Mouse (Mus musculus) cortical plate, adult 2 months (tissue): ENCODE results near the gene Dnaic1. TPM values are rescaled to one million over a fixed set of nuclear protein-coding genes. Genes with fewer than 3 reads are reported as not detected.

Experiments used
- H3K27ac ChIP-seq: fragments of 200-500 bp; 2 replicates; pipeline ENCODE4 v1.5.1; 2012; ENCODE audit warnings: low read length, control low read depth, inconsistent platforms; ENCODE audit not compliant: insufficient read depth
- H3K4me1 ChIP-seq: fragments of 200-500 bp; 2 replicates; pipeline ENCODE4 v1.6.1; 2011; ENCODE audit warnings: low read length; ENCODE audit not compliant: control insufficient read depth, insufficient read depth
- H3K4me3 ChIP-seq: fragments of 200-500 bp; 2 replicates; pipeline ENCODE4 v1.5.1; 2011; ENCODE audit warnings: mild to moderate bottlenecking, low read length, control low read depth; ENCODE audit not compliant: insufficient read depth
- CTCF ChIP-seq: fragments of 200-500 bp; IDR thresholded peaks from 2 replicates; pipeline ENCODE4 v1.5.1; 2011; ENCODE audit warnings: mild to moderate bottlenecking, control low read depth, low read length; ENCODE audit not compliant: insufficient read depth; ENCODE audit errors: extremely low read depth
- POLR2A ChIP-seq: fragments of 200-500 bp; IDR thresholded peaks from 2 replicates; pipeline ENCODE4 v1.6.1; 2011; ENCODE audit warnings: mild to moderate bottlenecking, low read length, control low read depth; ENCODE audit not compliant: insufficient read depth; ENCODE audit errors: extremely low read depth
- polyA plus RNA-seq: library from polyadenylated mRNA; depleted of rRNA; stranded (reverse); fragments of >200 nt; gene quantifications from 2 replicates; pipeline ENCODE4 v1.2.3, GENCODE M21; 2012

Dnaic1 gene
- polyA plus RNA-seq, 1 experiment, result 12.5 TPM

DNA sequence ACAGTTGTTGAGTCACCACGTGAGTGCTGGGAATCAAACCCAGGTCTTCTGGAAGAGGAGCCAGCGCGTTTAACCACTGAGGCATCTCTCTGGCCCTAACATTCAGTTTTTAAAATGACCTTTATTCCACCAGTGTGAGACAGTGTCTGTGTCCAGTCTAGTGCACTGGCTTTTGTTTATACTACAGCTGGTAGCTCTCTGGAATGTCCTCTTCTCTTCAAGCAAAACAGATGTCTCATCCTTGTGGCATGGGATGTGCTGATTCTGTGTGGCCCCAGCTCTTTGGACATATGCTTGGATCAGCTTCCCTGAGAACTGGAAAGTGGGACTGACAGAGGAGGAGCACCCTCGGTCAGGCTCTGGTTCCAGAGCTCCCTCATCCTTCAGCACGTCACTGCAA lies 34.7 kb upstream of the Dnaic1 start:
- H3K4me3 ChIP-seq, result no peak overlapping the region
- no peak overlapping the region for H3K27ac ChIP-seq
- no peak for TF ChIP-seq POLR2A
- no peak for TF ChIP-seq CTCF
- peaks cover 5% of the 10 kb centered on the region for H3K4me1 ChIP-seq

GRCm38 (mm10) chr4:41542136-41542535 lies 27.4 kb upstream of the Dnaic1 start:
- Histone ChIP-seq H3K4me1 (peaks cover 11% of the 10 kb centered on the region), H3K27ac (no peak overlapping the region), H3K4me3 (no peak overlapping the region)
- TF ChIP-seq CTCF (no peak), POLR2A (no peak)

DNA sequence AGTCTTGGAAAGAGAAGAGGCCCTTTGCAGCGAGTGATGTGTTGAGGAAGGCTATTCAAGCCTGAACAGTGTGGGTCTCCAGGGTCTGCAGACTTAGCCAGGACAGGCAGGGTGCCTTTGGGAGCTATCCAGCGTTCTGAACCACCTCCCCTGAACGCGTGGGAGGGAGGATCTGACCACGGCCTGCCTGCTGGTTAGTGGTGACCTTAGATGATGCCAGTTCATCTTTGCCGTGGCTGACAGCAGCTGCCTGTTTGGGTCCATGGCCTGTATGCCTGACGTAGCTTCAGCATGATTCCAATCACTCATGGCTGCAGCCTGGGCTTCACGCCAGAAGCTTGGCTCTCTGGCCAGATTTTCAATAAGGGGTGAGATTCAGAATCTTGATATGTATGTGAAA lies 23.6 kb upstream of the Dnaic1 start:
- no peak overlapping the region for H3K27ac ChIP-seq
- TF ChIP-seq CTCF, result no peak
- TF ChIP-seq POLR2A, result no peak

GRCm38 (mm10) chr4:41547086-41547485 lies 22.5 kb upstream of the Dnaic1 start:
- TF ChIP-seq POLR2A (no peak), CTCF (no peak)
- H3K27ac ChIP-seq, result no peak overlapping the region
- H3K4me3 ChIP-seq, result no peak overlapping the region
- peaks cover 6% of the 10 kb centered on the region for H3K4me1 ChIP-seq

More for the DNA sequence above, 23.6 kb upstream of the Dnaic1 start:
- Histone ChIP-seq H3K4me3 (no peak overlapping the region), H3K4me1 (peaks cover 8% of the 10 kb centered on the region)

DNA sequence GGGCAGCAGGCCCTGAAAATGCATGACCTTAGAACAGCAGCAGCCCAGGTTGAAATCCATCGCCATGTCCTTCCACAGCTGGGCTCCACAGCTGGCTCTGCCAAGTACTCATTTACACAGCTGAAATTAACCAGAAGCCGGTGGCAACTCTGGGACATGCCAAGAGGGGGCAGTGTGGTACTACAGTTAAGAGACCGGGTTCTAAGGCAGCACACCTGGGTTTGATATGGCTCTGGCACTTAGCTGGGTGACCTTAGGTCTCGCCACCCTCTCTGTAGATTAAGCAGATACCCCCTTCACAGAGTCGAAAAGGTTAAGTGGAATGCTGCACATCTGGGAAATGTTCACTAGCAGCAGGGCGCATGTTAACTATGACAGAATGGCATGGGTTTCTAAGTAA lies 17.0 kb upstream of the Dnaic1 start:
- Histone ChIP-seq H3K4me1 (peaks cover 10% of the 10 kb centered on the region), H3K4me3 (no peak overlapping the region), H3K27ac (no peak overlapping the region)
- no peak for TF ChIP-seq POLR2A
- TF ChIP-seq CTCF, result peak; percentile 76

DNA sequence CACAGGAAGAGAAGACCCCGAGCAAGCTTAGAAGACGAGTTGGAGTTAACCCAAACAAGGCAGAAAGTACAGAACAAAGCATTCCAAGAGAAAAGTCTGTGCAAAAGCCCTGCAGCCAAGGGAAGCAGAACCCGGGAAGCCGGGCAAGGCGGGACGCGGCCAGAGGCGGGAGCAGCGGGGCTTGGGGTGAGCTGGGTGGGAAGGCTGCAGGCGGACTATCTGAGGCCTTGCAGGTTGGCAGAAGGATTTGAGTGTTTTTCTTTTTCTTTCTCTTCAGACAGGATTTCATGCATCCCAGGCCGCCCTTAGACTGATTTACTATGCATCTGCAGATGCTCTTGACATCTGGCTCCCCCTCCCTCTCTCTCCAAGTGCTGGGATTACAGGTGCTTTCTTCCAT lies 16.5 kb upstream of the Dnaic1 start:
- H3K4me3 ChIP-seq, result no peak overlapping the region
- TF ChIP-seq POLR2A (no peak), CTCF (no peak)
- no peak overlapping the region for H3K27ac ChIP-seq
- peaks cover 11% of the 10 kb centered on the region for H3K4me1 ChIP-seq

DNA sequence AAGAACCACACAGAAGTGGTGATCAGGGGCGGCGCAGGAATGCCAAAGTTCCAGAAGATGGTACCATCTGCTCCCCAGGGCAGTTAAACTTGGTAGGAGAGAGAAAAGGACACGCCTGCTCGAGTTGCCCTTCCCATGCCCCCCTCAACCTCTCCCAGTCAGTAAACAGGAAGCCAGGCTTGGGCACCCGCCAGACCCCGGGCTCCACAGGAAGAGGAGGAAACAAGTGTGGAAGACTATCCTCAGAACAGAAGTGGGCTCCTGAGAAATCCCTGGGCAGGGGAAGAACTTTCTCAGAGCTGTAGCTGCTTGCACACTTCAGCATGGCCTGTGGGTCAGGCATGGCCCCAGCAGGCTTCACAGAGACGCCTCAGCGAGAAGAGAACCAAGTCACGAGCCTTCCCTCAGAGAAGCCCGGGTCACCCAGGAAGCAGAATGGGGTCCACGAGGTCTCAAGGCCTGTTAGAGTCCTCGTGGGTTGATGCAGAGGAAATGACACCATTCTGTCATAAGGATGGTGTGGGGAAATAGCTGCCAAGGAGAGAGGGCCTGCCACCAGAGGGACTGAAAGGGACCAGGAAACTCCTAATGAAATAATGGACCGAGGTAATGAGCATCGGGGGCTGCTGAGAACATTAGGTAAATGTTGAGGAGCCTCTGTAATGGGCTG lies 14.4 kb upstream of the Dnaic1 start:
- no peak overlapping the region for H3K4me3 ChIP-seq
- TF ChIP-seq CTCF, result no peak
- no peak for TF ChIP-seq POLR2A
- H3K4me1 ChIP-seq, result peaks cover 13% of the 10 kb centered on the region
- 0 out of 2 replicates have a peak overlapping the region, but pooled peaks have one; percentile 25 for H3K27ac ChIP-seq

DNA sequence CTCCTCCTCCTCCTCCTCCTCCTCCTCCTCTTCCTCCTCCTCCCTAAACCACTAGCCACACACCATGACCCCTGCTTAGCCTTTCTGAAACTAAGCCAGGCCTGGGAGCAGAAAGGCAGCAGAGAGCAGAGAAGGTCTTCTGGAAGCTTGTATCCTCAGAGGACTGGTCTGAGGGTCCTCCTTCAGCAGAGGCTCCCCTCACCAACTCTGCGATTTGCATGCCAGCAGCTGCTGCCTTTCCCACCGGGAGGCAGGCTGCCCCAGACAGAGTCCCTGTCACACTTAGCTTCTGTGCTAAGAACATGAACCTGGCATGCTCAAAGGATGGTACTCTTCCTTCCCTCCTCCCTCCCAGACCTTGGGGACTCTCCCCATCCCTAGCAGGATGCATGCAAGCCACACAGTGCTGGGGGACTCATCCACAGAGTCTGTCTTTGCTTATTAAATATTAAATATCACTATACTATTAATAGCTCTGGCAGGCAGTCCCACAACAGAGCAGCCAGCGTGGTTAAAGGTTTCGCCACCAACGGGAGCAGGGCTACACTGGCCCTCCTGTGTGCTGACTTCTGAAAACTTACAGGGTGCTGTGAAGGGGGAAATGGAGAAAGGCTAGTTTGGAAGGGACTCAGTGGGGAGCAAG lies 13.1 kb upstream of the Dnaic1 start:
- Histone ChIP-seq H3K27ac (no peak overlapping the region), H3K4me1 (peaks cover 13% of the 10 kb centered on the region), H3K4me3 (no peak overlapping the region)
- no peak for TF ChIP-seq POLR2A
- TF ChIP-seq CTCF, result no peak

DNA sequence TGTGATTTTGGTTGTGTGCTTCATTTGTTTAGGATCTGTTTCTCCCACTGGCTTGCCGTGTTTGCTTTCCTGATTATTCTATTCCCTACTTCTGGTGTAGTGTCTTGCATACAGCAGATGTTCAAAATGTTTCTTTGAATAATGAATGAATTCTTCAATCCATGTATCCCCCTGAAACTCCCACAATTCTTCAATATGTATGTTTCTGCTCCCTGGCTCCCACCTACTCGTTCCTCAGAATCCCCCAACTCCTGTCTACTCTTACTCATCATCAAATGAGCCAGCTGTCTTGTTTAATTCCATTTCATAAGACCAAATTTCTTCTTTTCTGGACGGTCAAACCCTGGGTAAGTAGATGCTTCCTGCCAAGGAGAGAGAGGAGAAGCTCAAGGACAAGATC lies 12.5 kb upstream of the Dnaic1 start:
- Histone ChIP-seq H3K4me1 (peaks cover 13% of the 10 kb centered on the region), H3K27ac (no peak overlapping the region), H3K4me3 (no peak overlapping the region)
- TF ChIP-seq POLR2A (no peak), CTCF (no peak)

GRCm38 (mm10) chr4:41563297-41563696 lies 6.3 kb upstream of the Dnaic1 start:
- TF ChIP-seq POLR2A (no peak), CTCF (no peak)
- Histone ChIP-seq H3K4me3 (no peak overlapping the region), H3K4me1 (peaks cover 13% of the 10 kb centered on the region), H3K27ac (no peak overlapping the region)
